Mouse (Mus musculus): ENCODE results near the gene Noc2l. TPM values are rescaled to one million over a fixed set of nuclear protein-coding genes. Genes with fewer than 3 reads are reported as not detected.
A peak's percentile ranks its signal among the peaks of the same experiment; 100 is the strongest.

The Noc2l gene
- polyA plus RNA-seq, 1 experiment from 2014 or later: 20.5 TPM

DNA sequence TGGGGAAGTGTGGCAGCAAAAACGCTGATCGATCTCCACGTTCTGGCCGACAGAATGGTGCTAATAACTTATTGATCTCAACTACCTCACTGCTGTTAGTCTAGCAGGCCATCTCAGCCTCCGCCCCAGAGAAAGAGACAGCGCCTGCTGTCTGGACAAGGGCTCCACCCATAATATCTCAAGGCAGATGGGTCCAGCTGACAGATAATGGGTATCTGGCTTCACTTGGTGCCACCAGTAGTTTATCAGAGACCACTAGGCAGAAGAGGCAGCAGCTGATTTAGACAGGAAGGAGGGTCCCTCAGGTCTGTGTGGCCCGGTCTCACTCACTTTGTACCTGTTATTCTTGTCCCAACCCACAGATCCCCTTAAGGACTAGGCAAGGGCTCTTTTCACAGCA, 17.2 kb downstream of the Noc2l start:
- Histone ChIP-seq H3K27ac (ENCODE audit: low read depth) (peak overlapping the region; percentile 60), H3K36me3 (replicated peaks; ENCODE audit: insufficient read depth, low read length) (peaks cover 30% of the 10 kb centered on the region), H3K4me2 (ENCODE audit: low read depth, low read length) (peak overlapping the region; percentile 58), H3K9me3 (ENCODE audit: low read length) (no peaks in the 10 kb centered on the region), H3K4me1 (ENCODE audit: insufficient read depth) (peaks cover 25% of the 10 kb centered on the region), H3K27me3 (ENCODE audit: insufficient read depth, low read length) (peaks cover 17% of the 10 kb centered on the region), H3K4me3 (ENCODE audit: low read depth, low read length) (peak overlapping the region; percentile 4), H3K9ac (replicated peaks) (peak overlapping the region; percentile 23; the same call in 1 of the 2 replicates)
- DNase-seq: peak; percentile 62
- TF ChIP-seq EP300 (IDR thresholded peaks at IDR 0.05; ENCODE audit: low read depth) (peak; percentile 99), CTCF (IDR thresholded peaks at IDR 0.05; ENCODE audit: low read depth) (no peak)
- ATAC-seq: peak; percentile 81
- 32% methylated on average over 7 of the region's 7 CpGs for WGBS (ENCODE audit: insufficient replicate concordance)

DNA sequence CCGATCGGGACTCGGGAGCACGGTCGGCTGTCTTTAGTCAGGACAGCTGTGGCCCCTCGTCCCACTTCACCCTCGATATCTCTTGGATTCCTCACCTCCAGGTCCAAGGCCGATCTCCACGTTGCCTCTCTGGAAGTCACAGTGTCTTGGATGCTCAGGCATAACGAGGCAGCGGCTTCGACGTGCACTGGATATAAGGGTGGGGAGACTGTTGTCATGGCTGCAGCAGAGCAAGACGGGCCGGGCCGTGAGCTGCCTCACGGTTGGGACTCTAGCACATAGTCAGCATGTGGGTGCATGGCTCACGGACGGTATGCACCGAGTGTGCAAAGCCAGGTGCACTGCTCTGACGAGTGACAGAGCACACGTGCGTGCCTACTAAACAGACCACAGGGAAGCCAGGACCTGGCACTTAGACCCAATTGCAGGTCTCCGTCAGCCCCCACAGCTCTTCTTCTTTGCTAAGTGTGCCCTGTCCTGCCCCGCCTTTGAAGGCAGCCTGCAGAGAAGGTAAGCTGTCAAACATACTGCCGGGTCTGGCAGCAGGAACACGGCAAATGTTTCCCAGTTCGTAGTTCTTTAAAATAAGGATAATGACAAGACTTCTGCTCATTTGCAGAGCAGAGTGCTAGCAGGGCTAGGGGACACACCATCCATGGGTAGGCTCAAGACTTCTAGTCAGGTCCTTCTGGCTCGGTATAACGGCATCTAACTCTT, 18.7 kb downstream of the Noc2l start:
- peaks cover 25% of the 10 kb centered on the region for H3K4me1 ChIP-seq (ENCODE audit: insufficient read depth)
- peak overlapping the region; percentile 52 for H3K4me3 ChIP-seq (ENCODE audit: low read depth, low read length)
- H3K4me2 ChIP-seq (ENCODE audit: low read depth, low read length): peak overlapping the region; percentile 70
- no peaks in the 10 kb centered on the region for H3K9me3 ChIP-seq (ENCODE audit: low read length)
- H3K36me3 ChIP-seq (replicated peaks; ENCODE audit: insufficient read depth, low read length): peaks cover 15% of the 10 kb centered on the region
- DNase-seq (peak; percentile 67), ATAC-seq (peak; percentile 71)
- peak overlapping the region; percentile 60 for H3K9ac ChIP-seq (replicated peaks)
- peaks cover 17% of the 10 kb centered on the region for H3K27me3 ChIP-seq (ENCODE audit: insufficient read depth, low read length)
- 5% methylated on average over 25 of the region's 30 CpGs for WGBS (ENCODE audit: insufficient replicate concordance)
- peak overlapping the region; percentile 62 for H3K27ac ChIP-seq (ENCODE audit: low read depth)
- TF ChIP-seq EP300 (IDR thresholded peaks at IDR 0.05; ENCODE audit: low read depth) (no peak), CTCF (IDR thresholded peaks at IDR 0.05; ENCODE audit: low read depth) (no peak)

GRCm38 (mm10) chr4:156255078-156255839, 19.4 kb downstream of the Noc2l start, which contains the start of gene Samd11:
Samd11 (minus strand) TSS chr4:156255657.
- Histone ChIP-seq H3K27ac (ENCODE audit: low read depth) (peak within 1 kb of the TSS; percentile 62), H3K27me3 (ENCODE audit: insufficient read depth, low read length) (peaks cover 17% of the 10 kb centered on the region), H3K36me3 (replicated peaks; ENCODE audit: insufficient read depth, low read length) (peaks cover 13% of the 10 kb centered on the region), H3K4me1 (ENCODE audit: insufficient read depth) (peaks cover 25% of the 10 kb centered on the region), H3K4me3 (ENCODE audit: low read depth, low read length) (peak within 1 kb of the TSS; percentile 52), H3K4me2 (ENCODE audit: low read depth, low read length) (peak within 1 kb of the TSS; percentile 70), H3K9me3 (ENCODE audit: low read length) (no peaks in the 10 kb centered on the region), H3K9ac (replicated peaks) (peak within 1 kb of the TSS; percentile 60)
- WGBS (ENCODE audit: insufficient replicate concordance): 7% methylated on average over 26 of the region's 26 CpGs
- TF ChIP-seq CTCF (IDR thresholded peaks at IDR 0.05; ENCODE audit: low read depth): no peak
- no peak for TF ChIP-seq EP300 (IDR thresholded peaks at IDR 0.05; ENCODE audit: low read depth)
- ATAC-seq (peak; percentile 35), DNase-seq (peak; percentile 36)

Small RNA genes within 50 kb of the gene (microRNA-seq; reads per million reads assigned to microRNA genes)
- gene Mir7658: 1.6 reads per million

Other genes with a start within 250 kb of the Noc2l start
- 3.5 and 4.7 TPM in 2 replicates for gene B3galt6, start 243.4 kb upstream of the Noc2l start, polyA plus RNA-seq (2015; fragmentation: Nextera tagmentation; extraction: Ambion mirVana)
- gene Sdf4, start 243.1 kb upstream of the Noc2l start, polyA plus RNA-seq (2015; fragmentation: Nextera tagmentation; extraction: Ambion mirVana): 91.5 and 94.2 TPM in 2 replicates
- 0.26 and 0.36 TPM in 2 replicates for gene Tnfrsf4, start 222.2 kb upstream of the Noc2l start, polyA plus RNA-seq (2015; fragmentation: Nextera tagmentation; extraction: Ambion mirVana)
- 0.78 and 1.2 TPM in 2 replicates for gene Tnfrsf18, start 209.8 kb upstream of the Noc2l start, polyA plus RNA-seq (2015; fragmentation: Nextera tagmentation; extraction: Ambion mirVana)
- 0.15 and 0.31 TPM in 2 replicates for gene Ttll10, start 176.6 kb upstream of the Noc2l start, polyA plus RNA-seq (2015; fragmentation: Nextera tagmentation; extraction: Ambion mirVana)
- gene 9430015G10Rik, start 126.0 kb upstream of the Noc2l start, polyA plus RNA-seq (2015; fragmentation: Nextera tagmentation; extraction: Ambion mirVana): 3.1 and 3.9 TPM in 2 replicates
- gene Rnf223, start 105.5 kb upstream of the Noc2l start, polyA plus RNA-seq (2015; fragmentation: Nextera tagmentation; extraction: Ambion mirVana): 0.06 and 0.07 TPM in 2 replicates
- 4.4 and 5.2 TPM in 2 replicates for gene Agrn, start 38.5 kb upstream of the Noc2l start, polyA plus RNA-seq (2015; fragmentation: Nextera tagmentation; extraction: Ambion mirVana)
- 33.0 and 39.8 TPM in 2 replicates for gene Isg15, start 35.2 kb upstream of the Noc2l start, polyA plus RNA-seq (2015; fragmentation: Nextera tagmentation; extraction: Ambion mirVana)
- gene AW011738, start 32.7 kb upstream of the Noc2l start, polyA plus RNA-seq (2015; fragmentation: Nextera tagmentation; extraction: Ambion mirVana): 1.7 and 1.9 TPM in 2 replicates
- gene Perm1, start 20.1 kb upstream of the Noc2l start, polyA plus RNA-seq (2015; fragmentation: Nextera tagmentation; extraction: Ambion mirVana): 0.08 and 0.19 TPM in 2 replicates
- gene Plekhn1, start 1.2 kb upstream of the Noc2l start, polyA plus RNA-seq (2015; fragmentation: Nextera tagmentation; extraction: Ambion mirVana): 2.0 and 2.3 TPM in 2 replicates
- gene Samd11, start 19.6 kb downstream of the Noc2l start, polyA plus RNA-seq (2015; fragmentation: Nextera tagmentation; extraction: Ambion mirVana): 9.7 and 10.3 TPM in 2 replicates
- not detected in 2 replicates for gene Vmn2r-ps159, start 95.1 kb downstream of the Noc2l start, polyA plus RNA-seq (2015; fragmentation: Nextera tagmentation; extraction: Ambion mirVana)

All from liver, postnatal 0 days (tissue).